Mouse (Mus musculus): Measurements from ENCODE around the gene Fam69a.
"Not testable (repeated sequence)": the region's sequence is repeated elsewhere in the genome, so short reads cannot be mapped to it uniquely, and the experiment has no call there.

Fam69a gene

DNA sequence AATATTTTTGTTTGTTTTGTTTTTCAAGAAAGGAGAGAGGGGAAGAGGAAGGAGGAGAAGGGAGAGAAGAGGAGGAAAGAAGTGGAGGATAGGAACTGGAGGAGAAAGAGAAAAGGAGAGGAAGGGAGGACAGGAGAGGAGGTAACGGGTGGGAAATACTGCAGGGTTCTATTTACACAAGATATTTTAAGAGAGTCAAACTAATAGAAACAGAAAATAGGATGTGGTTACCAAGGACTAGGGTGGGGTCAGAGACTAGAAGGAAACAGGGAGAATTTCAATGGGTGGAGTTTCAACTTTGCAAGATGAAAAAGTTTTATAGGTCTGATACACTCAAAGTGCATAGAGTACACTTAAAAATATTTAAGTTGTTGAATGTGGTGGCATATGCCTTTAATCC is 7.0 kb downstream of the Fam69a start:
- DNase-seq (ENCODE audit: low spot score) = no peak

DNA sequence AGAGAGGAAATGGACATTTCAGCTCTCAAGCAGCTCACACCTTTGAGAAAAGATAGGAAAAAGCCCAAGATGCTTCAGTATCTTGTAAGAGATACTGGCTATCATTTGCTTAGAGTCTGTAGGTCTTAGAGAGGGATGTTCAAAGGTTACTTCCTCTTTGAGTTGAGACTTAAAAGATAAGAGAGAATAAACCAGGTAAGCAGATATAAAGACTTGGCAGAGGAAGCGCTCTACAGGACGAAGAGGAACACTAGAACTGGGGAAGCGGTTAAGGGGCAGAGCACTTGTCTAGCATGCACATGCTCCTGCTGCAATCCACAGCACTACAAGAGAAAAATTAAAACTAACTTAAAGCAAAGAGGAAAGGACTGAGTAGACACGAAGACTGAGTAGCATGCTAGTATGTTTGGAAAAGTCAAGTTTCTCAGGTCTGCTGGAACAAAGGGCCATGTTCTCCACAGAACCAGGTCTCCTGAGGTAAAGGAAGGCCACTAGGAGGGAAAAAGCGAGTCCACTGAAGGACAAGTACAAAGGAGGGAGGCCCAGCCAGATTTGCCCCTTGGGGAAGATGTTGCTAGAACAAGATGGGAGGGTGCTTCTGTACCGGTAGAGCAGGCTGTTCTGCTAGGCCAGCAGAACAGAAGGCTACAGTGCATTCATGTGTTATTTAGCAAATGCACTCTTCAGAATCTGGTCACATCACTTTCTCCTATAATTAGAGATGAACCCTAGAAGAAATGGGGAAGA is 8.4 kb downstream of the Fam69a start:
- no peak for DNase-seq (ENCODE audit: low spot score)

DNA sequence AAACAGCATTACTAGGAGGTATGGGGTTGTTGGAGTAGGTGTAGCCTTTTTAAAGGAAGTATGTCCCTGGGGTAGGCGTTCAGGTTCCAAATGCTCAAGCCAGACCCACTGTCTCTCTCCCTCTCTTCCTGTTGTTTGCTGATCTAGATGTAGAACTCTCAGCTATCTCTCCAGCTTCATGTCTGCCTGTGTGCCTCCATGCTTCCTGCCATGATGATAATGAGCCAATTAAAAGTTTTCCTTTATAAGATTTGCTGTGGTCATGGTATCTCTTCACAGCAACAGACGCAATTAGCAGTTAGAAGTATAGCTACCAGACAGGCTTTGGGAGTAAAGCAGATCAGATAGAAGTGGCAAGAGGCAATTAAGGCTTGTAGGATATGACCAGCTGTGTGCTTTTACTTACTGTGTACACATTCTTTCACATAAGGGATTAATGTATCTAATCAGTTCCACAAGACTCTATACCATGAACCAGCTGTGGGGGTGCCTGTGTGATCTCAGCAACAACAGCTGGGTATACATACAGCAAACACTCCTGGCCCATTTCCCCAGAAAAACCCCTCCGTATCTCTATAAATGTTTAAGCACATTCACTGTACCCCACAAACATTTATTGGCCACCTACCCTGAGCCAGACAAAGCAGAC is 9.1 kb downstream of the Fam69a start:
- DNase-seq (ENCODE audit: low spot score) = no peak

DNA sequence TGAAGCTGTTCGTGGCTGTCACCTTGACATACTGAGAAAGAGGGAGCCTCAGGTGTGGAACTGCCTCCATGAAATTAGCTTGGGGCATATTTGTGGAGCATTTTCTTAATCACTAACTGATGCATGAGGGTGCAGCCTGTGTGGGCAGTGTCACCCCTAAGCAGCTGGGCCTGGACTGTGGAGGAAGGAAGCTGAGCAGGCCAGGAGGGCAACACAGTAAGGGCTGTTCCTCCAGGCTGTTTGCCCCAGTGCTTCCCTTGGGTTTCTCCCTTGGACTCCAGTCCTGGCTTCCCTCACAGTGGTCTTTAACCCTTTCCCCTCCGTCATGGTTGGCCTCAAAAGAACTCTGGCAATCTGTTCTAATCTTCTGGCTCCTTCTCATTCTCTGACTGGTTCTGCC is 13.6 kb downstream of the Fam69a start:
- DNase-seq (ENCODE audit: low spot score) = no peak

DNA sequence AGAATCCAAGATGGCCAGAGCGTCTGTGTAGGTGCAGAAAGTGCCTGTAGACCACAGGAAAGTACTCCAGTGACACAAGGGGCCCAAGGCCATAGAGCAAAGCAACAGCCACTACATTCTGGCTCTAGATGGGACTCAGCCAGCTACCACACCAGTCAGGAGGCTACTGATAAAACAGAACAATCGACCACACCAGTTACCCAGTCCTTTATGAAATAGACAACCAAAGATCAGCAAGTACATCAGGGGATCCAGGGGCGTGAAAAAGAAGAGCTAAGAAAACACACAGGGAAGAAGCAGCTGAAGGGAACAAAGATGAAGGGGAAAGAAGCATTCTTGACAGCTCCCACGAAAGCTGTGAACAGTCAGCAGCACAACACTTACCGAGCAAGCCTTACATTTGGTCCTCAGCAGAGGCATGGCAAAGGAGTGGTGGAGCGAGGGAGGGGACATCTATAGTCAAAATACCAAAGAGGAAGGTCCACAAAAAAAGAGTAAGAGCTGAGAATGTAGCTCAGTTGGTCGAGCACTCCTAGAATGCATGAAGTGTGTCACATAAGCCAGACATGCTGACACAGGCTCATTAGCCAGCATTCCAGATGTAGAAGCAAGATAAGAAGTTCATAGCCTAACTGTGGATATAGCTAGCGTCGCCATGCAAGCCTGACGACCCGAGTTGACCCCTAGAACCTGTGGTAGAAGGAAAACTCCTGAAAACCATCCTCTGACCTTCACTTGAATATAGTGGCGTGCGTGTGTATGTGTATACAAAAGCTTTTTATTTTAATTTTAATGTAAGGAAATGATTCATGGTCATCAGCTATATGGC is 14.2 kb downstream of the Fam69a start:
- DNase-seq (ENCODE audit: low spot score) = no peak

DNA sequence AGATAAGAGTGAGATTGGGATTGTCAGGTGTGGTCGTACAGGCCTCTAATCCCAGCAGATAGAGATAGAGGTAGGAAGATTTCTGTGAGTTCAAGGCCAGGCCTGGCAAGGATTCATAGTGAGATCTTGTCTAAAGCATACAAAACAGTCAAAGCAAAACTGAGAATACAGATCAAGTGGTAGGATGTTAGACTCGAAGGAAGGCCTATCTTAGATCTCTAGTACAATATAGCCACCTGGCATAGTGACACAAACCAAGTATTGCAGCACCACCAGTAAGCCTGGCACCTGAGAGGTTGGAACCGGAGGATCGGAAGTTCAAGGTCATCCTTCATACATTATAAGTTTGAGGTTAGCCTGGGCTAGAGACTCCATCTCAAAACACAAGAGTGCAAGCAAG is 15.8 kb downstream of the Fam69a start:
- no peak for DNase-seq (ENCODE audit: low spot score)

DNA sequence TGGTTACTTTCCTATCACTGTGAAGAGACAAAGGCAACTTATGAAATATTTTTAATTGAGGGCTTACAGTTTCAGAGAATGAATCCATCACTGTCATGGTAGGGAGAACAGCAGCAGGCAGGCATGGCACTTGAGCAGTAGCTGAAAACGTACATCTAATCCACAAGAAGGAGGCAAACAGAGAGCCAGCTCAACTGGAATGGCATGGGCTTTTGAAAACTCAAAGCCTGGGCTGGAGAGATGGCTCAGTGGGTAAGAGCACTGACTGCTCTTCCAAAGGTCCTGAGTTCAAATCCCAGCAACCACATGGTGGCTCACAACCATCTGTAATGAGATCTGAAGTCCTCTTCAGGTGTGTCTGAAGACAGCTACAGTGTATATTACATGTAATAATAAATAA is 17.1 kb downstream of the Fam69a start:
- not testable (repeated sequence) for DNase-seq (ENCODE audit: low spot score)

DNA sequence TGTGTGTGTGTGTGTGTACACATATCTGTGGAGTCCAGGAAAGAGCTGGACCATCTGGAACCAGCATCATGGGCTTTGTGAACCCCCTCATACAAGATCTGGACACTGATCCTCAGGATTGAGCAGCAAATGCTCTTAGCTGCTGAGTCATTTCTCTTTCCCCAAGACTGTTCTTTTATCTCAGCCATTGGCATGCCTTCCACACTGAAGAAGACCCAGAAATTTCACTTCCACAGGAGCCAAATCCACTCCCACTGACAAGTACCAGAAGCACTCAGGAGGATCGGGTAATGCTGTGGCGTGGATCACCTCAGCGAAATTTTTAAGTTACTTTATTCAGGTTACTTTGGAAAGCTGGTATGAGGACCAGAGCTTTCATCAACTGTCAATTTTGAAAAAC is 18.8 kb downstream of the Fam69a start:
- no peak for DNase-seq (ENCODE audit: low spot score)

DNA sequence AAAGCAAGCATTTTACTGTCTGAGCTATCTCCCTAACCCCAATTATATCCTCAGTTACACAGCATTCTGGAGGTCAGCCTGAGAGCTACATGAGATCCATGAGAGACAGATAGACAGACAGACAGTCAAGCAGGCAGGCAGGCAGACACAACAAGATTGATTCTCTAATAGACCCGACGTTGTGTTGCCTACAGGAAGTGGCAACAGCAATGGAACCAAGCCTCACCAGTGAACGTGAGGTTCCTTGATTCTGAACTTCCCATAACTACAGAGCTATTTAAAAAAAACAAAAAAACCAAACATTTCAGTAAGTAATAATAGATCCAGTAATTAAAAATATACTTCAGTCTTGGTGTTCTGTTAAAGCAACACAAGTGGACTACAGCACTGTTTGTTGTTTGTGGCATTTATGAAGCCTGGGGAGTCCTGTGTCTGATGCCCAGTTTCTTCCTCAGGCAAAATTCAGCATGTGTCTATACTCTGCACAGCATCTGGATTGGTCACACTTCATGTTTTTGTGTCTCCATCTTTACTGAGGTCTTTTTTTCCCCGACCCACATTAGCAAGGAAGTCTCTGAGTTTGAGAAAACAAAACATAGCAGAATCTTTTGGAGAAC is 19.9 kb downstream of the Fam69a start:
- no peak for DNase-seq (ENCODE audit: low spot score)

DNA sequence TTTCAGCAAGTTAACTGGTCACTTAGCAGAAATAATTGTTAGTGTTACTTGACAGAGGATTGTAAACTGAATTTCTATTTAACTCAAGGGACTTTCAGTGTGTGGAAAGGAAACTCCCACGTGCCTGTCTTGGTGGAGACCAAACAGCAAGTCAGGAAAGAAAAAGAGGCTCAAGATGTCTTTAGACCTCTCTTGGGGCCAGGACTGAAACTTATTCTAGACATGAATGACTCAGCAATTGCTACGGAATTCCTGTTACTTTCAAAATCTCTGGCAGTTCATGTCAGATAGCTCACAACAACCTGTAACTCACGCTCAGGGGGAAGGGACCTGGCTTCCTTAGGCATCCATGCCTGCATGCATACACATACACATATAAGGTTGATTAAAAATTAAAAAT is 20.7 kb downstream of the Fam69a start:
- no peak for DNase-seq (ENCODE audit: low spot score)

DNA sequence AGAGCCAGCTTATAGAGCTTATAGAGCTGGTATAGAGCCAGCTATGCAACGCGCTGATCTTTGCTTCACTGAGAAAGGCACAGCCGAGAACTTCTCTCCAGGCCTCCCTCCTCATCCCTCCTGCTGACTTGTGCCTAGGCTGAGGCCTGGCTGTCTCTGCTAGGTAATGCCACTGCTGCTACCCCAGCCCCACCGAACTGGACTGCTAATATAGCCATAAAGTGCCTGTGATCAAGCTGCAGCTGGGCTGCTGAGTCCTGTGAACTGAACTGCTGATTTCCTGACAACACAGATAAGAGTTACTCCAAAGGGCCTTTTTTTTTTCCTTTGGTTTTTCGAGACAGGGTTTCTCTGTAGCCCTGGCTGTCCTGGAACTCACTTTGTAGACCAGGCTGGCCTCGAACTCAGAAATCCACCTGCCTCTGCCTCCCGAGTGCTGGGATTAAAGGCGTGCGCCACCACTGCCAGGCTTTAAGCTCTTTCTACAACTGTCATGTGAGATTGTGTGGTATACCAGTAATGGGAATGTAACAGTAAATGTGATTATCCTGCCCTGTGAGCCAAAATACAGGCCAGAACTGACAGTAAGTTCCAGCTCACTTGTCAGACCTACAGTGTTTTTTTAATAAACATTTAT is 21.4 kb downstream of the Fam69a start:
- DNase-seq (ENCODE audit: low spot score) = no peak

DNA sequence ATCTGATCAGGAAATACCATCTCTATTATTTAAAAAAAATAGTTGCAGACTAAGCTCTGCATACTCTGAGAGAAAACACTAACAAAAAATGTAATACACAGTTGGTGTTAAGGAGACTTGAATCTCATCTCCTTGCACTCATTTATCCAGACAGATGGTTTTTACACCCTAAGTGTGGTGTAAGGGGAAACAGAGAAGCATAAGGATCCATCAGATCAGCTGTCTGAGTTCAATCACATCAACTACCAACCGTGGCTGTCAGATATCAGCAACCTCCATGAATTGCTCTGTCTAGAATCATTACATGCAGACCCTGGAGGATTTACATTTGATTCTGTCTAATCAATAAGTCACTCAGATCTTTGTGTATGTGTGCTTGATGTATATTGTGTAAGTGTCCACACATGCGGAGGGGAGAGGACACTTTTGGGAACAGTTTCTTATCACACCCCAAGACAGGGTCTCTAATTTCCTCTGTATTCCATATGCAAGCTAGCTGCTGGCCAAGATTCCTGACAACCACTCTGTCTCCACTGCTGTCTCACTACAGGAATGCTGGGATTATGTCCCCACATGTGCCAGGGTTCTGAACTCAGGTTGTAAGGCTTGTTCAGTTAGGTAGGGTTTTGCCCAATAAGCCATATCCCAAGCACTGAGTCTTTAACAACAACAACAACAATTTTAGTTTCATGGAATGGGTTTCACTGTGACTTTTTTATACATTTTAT is 22.7 kb downstream of the Fam69a start:
- no peak for DNase-seq (ENCODE audit: low spot score)

DNA sequence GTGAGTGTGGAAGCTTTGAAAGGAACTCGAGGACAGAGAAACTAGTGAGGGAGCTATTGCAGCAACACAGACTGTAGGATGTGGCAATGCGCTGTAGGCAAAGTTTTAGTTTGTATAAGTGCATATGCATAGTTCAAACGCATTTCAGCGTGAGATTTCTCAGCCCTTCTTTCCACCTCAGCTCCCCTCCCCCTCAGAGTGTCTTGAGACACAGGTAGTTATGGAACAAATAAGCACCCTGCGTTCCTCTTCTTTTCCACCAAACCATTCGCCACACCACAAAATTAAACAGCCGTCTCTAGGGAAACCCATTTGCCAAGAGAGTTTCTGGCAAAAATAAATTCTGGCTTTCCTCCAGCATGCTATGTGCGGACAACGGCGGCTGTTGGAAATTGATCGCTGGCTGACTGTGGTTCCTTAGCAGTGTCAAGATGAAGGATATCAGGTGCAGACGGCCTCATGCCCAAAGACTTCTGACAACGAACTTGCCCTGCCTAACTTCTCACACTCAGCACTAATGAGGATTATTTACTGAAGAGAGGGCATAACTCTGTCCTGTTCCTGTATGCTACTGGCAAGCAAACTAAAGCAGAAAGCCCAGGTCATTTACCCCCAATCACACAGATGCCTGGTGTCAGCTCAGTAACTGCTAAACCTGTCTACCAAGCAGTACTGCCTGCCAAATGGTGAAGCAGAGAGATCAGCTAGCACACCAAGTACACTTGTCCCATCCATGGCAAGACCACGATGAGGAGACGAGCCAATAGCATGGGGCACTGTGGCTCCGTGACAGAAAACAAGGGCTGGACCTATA is 25.2 kb downstream of the Fam69a start:
- DNase-seq (ENCODE audit: low spot score) = no peak

DNA sequence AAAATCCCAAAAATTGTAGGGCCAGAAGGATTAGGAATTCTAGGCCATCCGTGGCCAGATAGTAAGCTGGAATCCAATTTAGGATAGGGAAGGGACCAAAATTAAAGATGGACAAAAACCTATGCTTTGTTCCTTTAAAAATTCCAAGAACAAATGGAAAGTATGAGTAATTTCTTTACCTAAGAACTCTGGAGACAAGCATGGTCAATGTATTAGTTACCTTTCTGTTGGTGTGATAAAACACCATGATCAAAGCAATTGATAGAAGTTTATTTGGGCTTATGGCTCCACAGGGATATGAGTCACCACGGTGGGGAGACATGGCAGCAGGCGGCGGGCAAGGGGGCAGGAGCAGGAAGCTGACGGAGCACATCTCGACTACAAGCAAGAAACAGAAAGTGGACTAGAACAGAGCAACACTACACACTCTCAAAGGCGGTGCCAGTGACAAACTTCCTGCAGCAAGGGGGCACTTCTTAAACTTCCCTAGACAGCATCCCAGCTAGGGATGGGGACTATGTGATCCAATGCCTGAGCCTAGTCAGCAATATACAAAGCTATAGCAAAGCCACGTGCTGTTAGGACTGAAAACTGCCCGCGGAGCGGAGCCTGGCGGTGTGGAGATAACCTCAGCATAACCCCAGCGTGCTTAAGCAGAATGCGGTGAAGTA is 26.2 kb downstream of the Fam69a start:
- DNase-seq (ENCODE audit: low spot score) = no peak

DNA sequence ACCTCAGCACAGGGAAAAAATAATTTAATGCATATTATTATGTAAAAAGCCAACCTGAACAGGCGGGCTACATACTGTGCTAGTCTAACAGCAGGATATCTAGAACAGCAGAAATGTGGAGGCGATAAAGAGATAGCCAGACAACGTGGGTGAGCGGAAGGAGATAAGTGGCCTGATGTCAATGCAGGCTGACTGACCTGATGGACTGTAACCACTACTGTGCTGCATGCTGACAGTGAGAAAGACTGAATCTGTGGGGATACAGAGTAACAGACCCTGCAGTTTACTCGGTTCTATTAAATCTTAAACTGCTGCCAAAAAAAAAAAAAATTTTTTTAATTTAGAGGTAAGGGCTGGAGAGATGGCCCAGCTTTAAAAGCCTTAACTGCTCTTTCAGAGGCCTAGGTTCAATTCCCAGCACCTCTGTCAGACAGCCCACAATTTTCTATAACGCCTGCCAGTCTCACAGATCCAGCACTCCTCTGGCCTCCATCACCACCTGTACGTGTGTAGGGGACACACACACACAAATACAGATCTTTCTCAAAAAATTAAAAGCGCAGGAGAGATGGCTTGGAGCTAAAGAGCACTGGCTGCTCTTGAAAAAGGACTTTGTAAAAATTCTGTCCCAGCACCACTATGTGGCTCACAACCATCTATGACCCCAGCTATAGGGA is 27.1 kb downstream of the Fam69a start:
- no peak for DNase-seq (ENCODE audit: low spot score)

DNA sequence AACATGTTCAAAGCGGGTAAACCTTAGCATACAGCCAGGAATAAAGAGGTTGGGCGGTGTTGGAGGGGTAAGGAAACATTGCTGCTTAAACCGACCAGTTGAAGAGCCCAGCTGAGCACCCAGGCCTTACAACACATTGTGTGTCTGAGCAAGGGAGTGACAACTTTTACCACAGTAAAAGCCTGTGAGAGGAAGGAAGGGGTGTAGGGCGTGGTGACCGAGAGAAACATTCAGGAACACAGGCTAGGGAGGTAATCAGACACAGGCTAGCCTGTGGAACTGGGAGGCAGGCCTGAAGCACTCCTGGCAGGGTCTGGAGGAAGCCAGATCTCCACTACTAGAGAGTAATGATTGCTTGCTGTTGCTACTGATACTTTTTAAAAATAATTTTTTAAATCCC is 36.2 kb downstream of the Fam69a start:
- no peak for DNase-seq (ENCODE audit: low spot score)

DNA sequence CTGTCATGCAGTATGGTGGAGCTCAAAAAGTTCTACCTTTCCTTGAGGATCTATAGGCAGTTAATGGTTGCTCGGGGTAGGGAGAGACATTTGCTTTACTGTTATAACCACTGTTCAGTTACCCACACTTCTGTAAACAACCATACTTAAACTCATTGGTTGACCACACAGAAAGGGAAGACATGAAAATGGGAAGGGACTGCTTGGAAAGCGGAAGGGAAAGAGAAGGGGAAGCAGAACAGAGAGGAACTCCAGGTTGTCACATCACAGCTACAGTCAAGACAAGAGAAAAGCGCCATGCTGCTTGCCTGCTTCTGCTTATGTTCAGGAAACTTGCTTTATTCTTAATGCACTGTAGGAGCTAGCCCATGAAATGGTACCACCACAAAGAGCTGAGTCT is 37.3 kb downstream of the Fam69a start:
- no peak for DNase-seq (ENCODE audit: low spot score)

DNA sequence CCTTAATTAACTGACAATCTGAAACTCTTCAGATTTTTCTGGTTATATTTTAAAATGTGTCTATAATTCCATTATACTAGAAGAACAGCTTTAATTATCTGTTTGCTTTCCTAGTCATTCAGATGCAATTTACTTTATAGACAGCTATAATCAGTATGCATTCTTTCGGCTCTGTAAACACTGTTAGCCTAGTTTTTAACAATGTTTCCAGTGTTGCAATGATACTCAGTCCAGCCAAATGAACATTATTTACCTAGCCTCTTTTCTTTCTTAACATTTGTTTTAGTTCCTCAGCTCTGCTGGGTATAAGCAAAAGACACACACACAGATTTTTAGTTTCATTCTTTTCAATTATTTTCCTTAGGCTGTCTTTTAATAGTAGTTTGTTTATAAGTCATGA is 38.0 kb downstream of the Fam69a start:
- no peak for DNase-seq (ENCODE audit: low spot score)

DNA sequence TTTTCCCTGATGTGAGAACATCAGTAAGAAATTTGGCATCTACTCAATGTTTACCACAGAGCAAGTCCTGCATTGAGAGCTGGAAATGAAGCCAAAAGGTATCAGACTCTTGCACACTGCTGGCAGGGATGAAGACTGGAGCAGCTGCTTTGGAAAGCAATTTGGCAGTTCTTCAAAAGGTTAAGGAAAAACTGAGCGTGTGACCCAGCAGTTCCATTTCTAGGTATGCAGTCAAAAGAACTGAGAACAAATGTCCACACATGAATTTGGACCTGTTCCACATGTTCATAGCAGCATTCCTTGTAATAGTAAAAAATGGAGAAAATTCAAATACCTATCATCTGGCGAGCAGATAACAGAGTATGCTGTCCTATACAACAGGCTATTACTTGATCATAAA is 39.3 kb downstream of the Fam69a start:
- no peak for DNase-seq (ENCODE audit: low spot score)

DNA sequence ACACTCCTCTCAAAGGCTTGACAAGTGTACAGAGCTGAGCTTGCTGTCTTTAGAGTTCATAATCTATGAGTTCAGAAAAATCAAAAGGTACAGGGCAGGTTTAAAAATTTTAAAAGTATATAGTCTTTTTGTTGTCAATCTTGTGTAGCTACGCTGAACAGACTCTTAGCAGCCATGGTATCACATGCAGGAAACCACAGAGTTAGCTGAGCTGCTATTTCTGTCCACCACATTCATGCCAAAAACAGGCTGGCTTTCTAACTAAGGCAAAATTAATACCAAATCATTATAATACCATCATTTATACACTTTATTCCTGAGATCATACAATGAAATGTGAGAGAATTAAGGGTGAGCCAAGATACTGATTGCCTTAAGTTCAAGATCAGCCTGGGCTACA is 40.4 kb downstream of the Fam69a start:
- no peak for DNase-seq (ENCODE audit: low spot score)

Data from urinary bladder, postnatal 25 days (tissue).